Mouse (Mus musculus) C2C12 (cell line): Measurements from ENCODE around the gene Pla2g2d. TPM values are rescaled to one million over a fixed set of nuclear protein-coding genes. Genes with fewer than 3 reads are reported as not detected.

Experiments used
- H3K27me3 ChIP-seq: one replicate; pipeline ENCODE4 v1.6.1; 2011; ENCODE audit not compliant: control insufficient read depth, insufficient read depth, insufficient read length
- H3K36me3 ChIP-seq: one replicate; pipeline ENCODE4 v1.6.1; 2011; ENCODE audit not compliant: control insufficient read depth, insufficient read depth
- H3K4me3 ChIP-seq: one replicate; pipeline ENCODE4 v1.5.1; 2011; ENCODE audit warnings: mild to moderate bottlenecking, control low read depth; ENCODE audit not compliant: poor library complexity, insufficient read depth, severe bottlenecking
- H3K79me2 ChIP-seq: one replicate; pipeline ENCODE4 v1.6.1; 2011; ENCODE audit not compliant: control insufficient read depth, insufficient read depth
- H3K79me3 ChIP-seq: one replicate; pipeline ENCODE4 v1.6.1; 2011; ENCODE audit warnings: low read depth, control low read depth
- H3ac ChIP-seq: one replicate; pipeline ENCODE3; 2011; ENCODE audit warnings: low read depth; ENCODE audit not compliant: control insufficient read depth, insufficient read length
- CEBPB ChIP-seq: IDR thresholded peaks from one replicate; pipeline ENCODE4 v1.6.1; 2011; ENCODE audit warnings: low read depth, mild to moderate bottlenecking, control low read depth, moderate library complexity
- CTCF ChIP-seq: IDR thresholded peaks from one replicate; pipeline ENCODE4 v1.5.1; 2011; ENCODE audit not compliant: control insufficient read depth, insufficient read depth, insufficient read length
- FOSL1 ChIP-seq: IDR thresholded peaks from one replicate; pipeline ENCODE4 v1.8.0; 2011; ENCODE audit warnings: mild to moderate bottlenecking, low read length; ENCODE audit not compliant: poor library complexity, insufficient read depth, severe bottlenecking
- MAX ChIP-seq: IDR thresholded peaks from one replicate; pipeline ENCODE4 v1.6.1; 2011; ENCODE audit warnings: mild to moderate bottlenecking, control low read depth
- MYOD1 ChIP-seq: IDR thresholded peaks from one replicate; pipeline ENCODE4 v1.6.1; 2011; ENCODE audit warnings: low read depth; ENCODE audit not compliant: control insufficient read depth, insufficient read length
- MYOG ChIP-seq: IDR thresholded peaks from one replicate; pipeline ENCODE4 v1.6.1; 2011; ENCODE audit not compliant: control insufficient read depth, insufficient read length; ENCODE audit errors: extremely low read depth
- USF1 ChIP-seq: IDR thresholded peaks from one replicate; pipeline ENCODE4 v1.6.1; 2011; ENCODE audit warnings: low read depth, mild to moderate bottlenecking, control low read depth, moderate library complexity
- polyA plus RNA-seq: library from polyadenylated mRNA; unstranded; fragments of >200 nt; fragmentation: generic; extraction: Trizol; gene quantifications from one replicate; pipeline ENCODE4 v1.2.1, GENCODE M21; 2012; ENCODE audit warnings: missing spikeins

Gene Pla2g2d
- polyA plus RNA-seq, 1 experiment: not detected

DNA sequence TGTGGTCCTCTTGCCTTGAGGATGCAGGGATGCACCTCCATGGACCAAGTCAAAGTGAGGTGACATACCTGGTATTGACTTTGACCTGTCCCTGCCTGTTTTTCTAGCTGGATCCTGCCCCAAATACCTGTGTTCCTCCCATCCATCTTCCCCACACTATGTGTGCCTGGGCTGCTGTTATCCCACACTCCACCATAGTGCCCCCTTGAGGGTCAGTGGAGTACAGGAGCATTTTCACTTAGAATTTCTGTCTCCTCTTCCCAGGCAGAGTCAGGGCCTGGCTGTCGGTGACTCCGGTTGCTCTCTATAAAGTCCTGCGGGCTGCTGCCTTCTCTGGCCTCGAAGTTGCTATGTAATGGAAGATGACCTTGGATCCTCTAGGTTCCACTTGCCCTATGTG, 10.2 kb downstream of the Pla2g2d start:
- TF ChIP-seq MYOD1: no peak
- no peak for TF ChIP-seq CTCF
- TF ChIP-seq MAX: no peak
- no peak for TF ChIP-seq MYOG
- no peak for TF ChIP-seq USF1
- no peak for TF ChIP-seq CEBPB
- no peak for TF ChIP-seq FOSL1
- Histone ChIP-seq H3K36me3 (no peaks in the 10 kb centered on the region), H3K79me3 (no peaks in the 10 kb centered on the region), H3ac (no peak overlapping the region), H3K79me2 (no peaks in the 10 kb centered on the region), H3K27me3 (peaks cover 1% of the 10 kb centered on the region), H3K4me3 (no peak overlapping the region)

- Histone ChIP-seq H3ac (no peak overlapping the region), H3K4me3 (no peak overlapping the region), H3K79me2 (no peaks in the 10 kb centered on the region), H3K79me3 (no peaks in the 10 kb centered on the region), H3K36me3 (no peaks in the 10 kb centered on the region), H3K27me3 (no peaks in the 10 kb centered on the region)
- TF ChIP-seq MYOG (no peak), USF1 (no peak), CTCF (no peak), FOSL1 (no peak), CEBPB (no peak), MAX (no peak), MYOD1 (no peak)
These were observed 10.6 kb downstream of the Pla2g2d start for GRCm38 (mm10) chr4:138786141-138786540.

- H3K79me3 ChIP-seq: no peaks in the 10 kb centered on the region
- no peak overlapping the region for H3K4me3 ChIP-seq
- H3K36me3 ChIP-seq: no peaks in the 10 kb centered on the region
- TF ChIP-seq MYOD1 (no peak), CEBPB (no peak), USF1 (no peak), FOSL1 (no peak), CTCF (no peak), MAX (no peak), MYOG (no peak)
- H3K27me3 ChIP-seq: peaks cover 6% of the 10 kb centered on the region
- no peak overlapping the region for H3ac ChIP-seq
- H3K79me2 ChIP-seq: no peaks in the 10 kb centered on the region
These were observed 12.8 kb downstream of the Pla2g2d start for GRCm38 (mm10) chr4:138788381-138788780.

GRCm38 (mm10) chr4:138791452-138791851, 15.9 kb downstream of the Pla2g2d start:
- no peaks in the 10 kb centered on the region for H3K36me3 ChIP-seq
- H3K79me2 ChIP-seq: no peaks in the 10 kb centered on the region
- TF ChIP-seq USF1 (no peak), FOSL1 (no peak), CTCF (no peak), MYOD1 (no peak), MYOG (no peak), MAX (no peak), CEBPB (no peak)
- H3K79me3 ChIP-seq: no peaks in the 10 kb centered on the region
- H3ac ChIP-seq: no peak overlapping the region
- peaks cover 11% of the 10 kb centered on the region for H3K27me3 ChIP-seq
- no peak overlapping the region for H3K4me3 ChIP-seq

DNA sequence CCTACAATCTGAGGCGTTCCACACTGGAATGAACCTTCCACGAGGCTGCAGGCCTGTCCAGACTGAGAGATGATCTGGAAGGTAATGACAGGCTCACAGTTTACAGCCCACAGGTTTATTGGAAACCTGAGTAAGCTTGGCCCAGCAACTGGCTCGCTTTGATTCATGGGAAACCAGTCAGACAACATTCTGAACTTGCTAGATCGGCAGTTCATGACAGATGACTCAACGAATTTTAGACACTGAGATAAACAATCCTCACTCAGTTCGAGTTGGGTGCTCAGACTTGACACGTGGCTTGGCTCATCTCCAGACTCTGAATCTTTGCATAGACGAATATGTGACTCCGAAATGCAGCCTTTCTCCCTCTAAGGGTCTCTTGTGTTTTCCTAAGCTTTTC, 17.1 kb downstream of the Pla2g2d start:
- Histone ChIP-seq H3K4me3 (no peak overlapping the region), H3ac (no peak overlapping the region), H3K79me3 (no peaks in the 10 kb centered on the region), H3K36me3 (no peaks in the 10 kb centered on the region), H3K79me2 (no peaks in the 10 kb centered on the region), H3K27me3 (peaks cover 17% of the 10 kb centered on the region)
- TF ChIP-seq CTCF (no peak), MYOG (no peak), CEBPB (no peak), MAX (no peak), MYOD1 (no peak), USF1 (no peak), FOSL1 (no peak)

GRCm38 (mm10) chr4:138793276-138793675, 17.7 kb downstream of the Pla2g2d start:
- TF ChIP-seq CEBPB (no peak), MYOD1 (no peak), USF1 (no peak), CTCF (no peak), MYOG (no peak), FOSL1 (no peak)
- Histone ChIP-seq H3K79me3 (no peaks in the 10 kb centered on the region), H3K36me3 (no peaks in the 10 kb centered on the region), H3K27me3 (peaks cover 19% of the 10 kb centered on the region), H3K4me3 (no peak overlapping the region), H3K79me2 (no peaks in the 10 kb centered on the region), H3ac (no peak overlapping the region)
